Comparison of ENCODE assay signal across 8 mouse cellular contexts in the genomic region with DNA sequence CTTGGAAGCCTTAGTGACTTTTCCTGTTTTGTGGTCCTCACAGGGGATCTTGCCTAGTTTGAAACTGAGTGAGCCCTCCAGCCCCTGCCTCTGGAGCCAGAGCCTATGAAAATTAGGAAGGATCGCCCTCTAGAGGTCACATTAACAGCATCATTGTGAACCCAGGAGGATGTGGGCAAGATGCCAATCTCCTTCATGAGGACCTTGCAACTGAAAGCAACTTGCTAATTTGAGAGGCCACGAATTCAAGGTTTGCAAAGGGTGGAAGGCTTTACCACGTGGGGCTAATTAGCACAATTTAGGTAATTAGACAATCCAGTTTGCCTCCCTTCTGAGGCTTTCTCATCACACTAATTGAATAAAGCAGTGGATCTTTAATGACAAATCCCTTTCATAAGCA. TPM values are rescaled to one million over a fixed set of nuclear protein-coding genes. Genes with fewer than 3 reads are reported as not detected.
DNase-seq lines count a peak whose midpoint lies in the region; ATAC-seq and TF ChIP-seq lines count a peak whose summit lies in the region.

No protein-coding gene starts in this region.

- peak; percentile 39 to 56 for DNase-seq in heart, adult 2 months
- DNase-seq in cerebellum, adult 2 months = peak; percentile 66 to 78
- peak; percentile 63 to 87 for DNase-seq in frontal cortex, adult 2 months (ENCODE audit: extremely low spot score in 1 of 2, low spot score in 1 of 2)
- DNase-seq in hindlimb bud, embryonic 11.5 days (ENCODE audit: extremely low spot score, low read depth, low spot score) = peak; percentile 41
- peak; percentile 40 to 63 for DNase-seq in left cerebral cortex, adult 18-20 months (ENCODE audit: low spot score in 2 of 2)
- peak; percentile 94 for DNase-seq in midbrain, embryonic 11.5 days (ENCODE audit: low spot score, missing footprints)
- peak; percentile 22 to 31 for DNase-seq in right cerebral cortex, postnatal 36 days (ENCODE audit: low spot score in 2 of 2)

- intact Hi-C loops in heart, adult 2 months (cut with DNase I) = loop anchor here (1.0 to 5.0 kb wide), 2 partner anchors 166 to 228 kb away; no protein-coding TSS in a partner anchor

- no peaks in the 10 kb centered on the region for H3K79me2 ChIP-seq in heart, adult 2 months (replicated peaks; ENCODE audit: control insufficient read depth, insufficient read depth, low read length)

- no peak overlapping the region for H3K27ac ChIP-seq in heart, adult 2 months
- H3K27ac ChIP-seq in heart, embryonic 11.5 days (ENCODE audit: low read depth, low read length) = no peak overlapping the region
- no peak overlapping the region for H3K27ac ChIP-seq in cerebellum, adult 2 months (ENCODE audit: insufficient read depth, low read length)
- no peak overlapping the region for H3K27ac ChIP-seq in midbrain, embryonic 11.5 days (ENCODE audit: low read depth, low read length)

- no peak overlapping the region for H3K4me2 ChIP-seq in heart, embryonic 11.5 days
- no peak overlapping the region for H3K4me2 ChIP-seq in midbrain, embryonic 11.5 days

- no peaks in the 10 kb centered on the region for H3K36me3 ChIP-seq in heart, adult 2 months (ENCODE audit: control insufficient read depth, insufficient read depth, low read length)
- no peaks in the 10 kb centered on the region for H3K36me3 ChIP-seq in heart, embryonic 11.5 days (ENCODE audit: control insufficient read depth, insufficient read depth, low read length)
- no peaks in the 10 kb centered on the region for H3K36me3 ChIP-seq in midbrain, embryonic 11.5 days (ENCODE audit: control insufficient read depth, insufficient read depth, low read length)

- no peak for ATAC-seq in heart, embryonic 11.5 days (replicated peaks; ENCODE audit: insufficient number of reproducible peaks, low FRiP score, low TSS enrichment)
- ATAC-seq in midbrain, embryonic 11.5 days (ENCODE audit: low FRiP score) = peak; percentile 75; the same call in 1 of the 2 replicates

- TF ChIP-seq EP300 in heart, adult 2 months (IDR thresholded peaks at IDR 0.05; ENCODE audit: insufficient read depth, low read depth, low read length) = 0 out of 2 replicates have a peak, but pooled peaks have one; percentile 32

- no peaks in the 10 kb centered on the region; the same call in 1 of the 2 replicates for H3K4me1 ChIP-seq in heart, adult 2 months (ENCODE audit: control insufficient read depth, insufficient read depth, low read length)
- no peaks in the 10 kb centered on the region for H3K4me1 ChIP-seq in heart, embryonic 11.5 days (ENCODE audit: control insufficient read depth, insufficient read depth, low read length)
- no peaks in the 10 kb centered on the region; the same call in 1 of the 2 replicates for H3K4me1 ChIP-seq in cerebellum, adult 2 months (ENCODE audit: control insufficient read depth, insufficient read depth, low read length)
- H3K4me1 ChIP-seq in midbrain, embryonic 11.5 days (ENCODE audit: control insufficient read depth, insufficient read depth, low read length) = no peaks in the 10 kb centered on the region

- H3K4me3 ChIP-seq in heart, adult 2 months = no peak overlapping the region
- no peak overlapping the region for H3K4me3 ChIP-seq in heart, embryonic 11.5 days (ENCODE audit: low read depth, low read length)
- no peak overlapping the region for H3K4me3 ChIP-seq in cerebellum, adult 2 months (replicated peaks; ENCODE audit: insufficient read depth, low read depth, low read length)
- H3K4me3 ChIP-seq in midbrain, embryonic 11.5 days (ENCODE audit: low read depth, low read length) = no peak overlapping the region

- WGBS in heart, adult 2 months = 3% methylated on average over 3 of the region's 3 CpGs
- WGBS in heart, embryonic 11.5 days (ENCODE audit: insufficient replicate concordance) = 4% methylated on average over 3 of the region's 3 CpGs
- WGBS in cerebellum, adult 2 months = 5% methylated on average over 3 of the region's 3 CpGs
- 6% methylated on average over 3 of the region's 3 CpGs for WGBS in midbrain, embryonic 11.5 days

- H3K27me3 ChIP-seq in heart, adult 2 months (ENCODE audit: control insufficient read depth, insufficient read depth, low read length) = no peaks in the 10 kb centered on the region
- no peaks in the 10 kb centered on the region for H3K27me3 ChIP-seq in heart, embryonic 11.5 days (ENCODE audit: control insufficient read depth, insufficient read depth, low read length)
- no peaks in the 10 kb centered on the region for H3K27me3 ChIP-seq in cerebellum, adult 2 months (ENCODE audit: control insufficient read depth, insufficient read depth, low read length)
- H3K27me3 ChIP-seq in midbrain, embryonic 11.5 days (ENCODE audit: control insufficient read depth, insufficient read depth, low read length) = no peaks in the 10 kb centered on the region

- H3K9ac ChIP-seq in heart, adult 2 months (ENCODE audit: low read depth, low read length) = no peak overlapping the region
- H3K9ac ChIP-seq in heart, embryonic 11.5 days (ENCODE audit: low read depth, low read length) = no peak overlapping the region
- no peak overlapping the region for H3K9ac ChIP-seq in midbrain, embryonic 11.5 days (ENCODE audit: low read length)

- H3K9me3 ChIP-seq in heart, embryonic 11.5 days (replicated peaks; ENCODE audit: control insufficient read depth, low read length) = no peaks in the 10 kb centered on the region
- no peaks in the 10 kb centered on the region; the same call in 1 of the 2 replicates for H3K9me3 ChIP-seq in midbrain, embryonic 11.5 days (ENCODE audit: control insufficient read depth, low read length)

- TF ChIP-seq CTCF in heart, adult 2 months (IDR thresholded peaks at IDR 0.05) = peak; percentile 80
- peak; percentile 66; the same call in 1 of the 2 replicates for TF ChIP-seq CTCF in cerebellum, adult 2 months (IDR thresholded peaks at IDR 0.05; ENCODE audit: borderline replicate concordance, insufficient read depth, low read depth, low read length)

- no peak for TF ChIP-seq POLR2A in heart, adult 2 months (IDR thresholded peaks at IDR 0.05; ENCODE audit: insufficient read depth, low read depth, low read length)
- no peak for TF ChIP-seq POLR2A in cerebellum, adult 2 months (IDR thresholded peaks at IDR 0.05; ENCODE audit: borderline replicate concordance, insufficient read depth, low read length)

RNA-seq across cellular contexts. Expression of a gene that starts 52.7 kb away (rescaled TPM):
- not detected for total RNA-seq in heart, adult 2 months (2021)
- polyA plus RNA-seq in heart, adult 2 months (2012; rRNA removed) = not detected in 2 replicates
- polyA plus RNA-seq in heart, embryonic 11.5 days (2014; fragmentation: Nextera tagmentation; extraction: Ambion mirVana) = not detected in 2 replicates
- polyA plus RNA-seq in cerebellum, adult 2 months (2012; rRNA removed) = not detected in 2 replicates
- not detected in 2 replicates for polyA plus RNA-seq in frontal cortex, adult 2 months (2012; rRNA removed)
- total RNA-seq in left cerebral cortex, adult 18-20 months (2021) = not detected
- polyA plus RNA-seq in midbrain, embryonic 11.5 days (2014; fragmentation: Nextera tagmentation; extraction: Ambion mirVana) = not detected in 2 replicates

Comparison
In these comparisons a context has a peak if more than half of its experiments do, and no peak if none do; other contexts are left out.
1. DNase-seq: peak in every context shown above with its lines; median percentile 94 in midbrain, embryonic 11.5 days; 75 in frontal cortex, adult 2 months; 72 in cerebellum, adult 2 months; 52 in left cerebral cortex, adult 18-20 months; 48 in heart, adult 2 months; 41 in hindlimb bud, embryonic 11.5 days; 26 in right cerebral cortex, postnatal 36 days.